Mouse (Mus musculus) E14TG2a.4 (cell line): ENCODE data around the gene Cdkn3.

Experiments
- CTCF ChIP-seq: conservative IDR thresholded peaks from 2 replicates; pipeline ENCODE4 v1.5.1; 2014; ENCODE audit warnings: low read length
- POU5F1 ChIP-seq: IDR thresholded peaks from 2 replicates; pipeline ENCODE4 v1.6.1; 2014; ENCODE audit warnings: low read length, borderline replicate concordance

GRCm38 (mm10) chr14:46816916-46817622, 56.7 kb downstream of the Cdkn3 start:
- TF ChIP-seq CTCF = no peak
- no peak for TF ChIP-seq POU5F1
